Mouse (Mus musculus): ENCODE data around the gene Gm19684. TPM values are rescaled to one million over a fixed set of nuclear protein-coding genes. Genes with fewer than 3 reads are reported as not detected.
"Not testable (repeated sequence)": the region's sequence is repeated elsewhere in the genome, so short reads cannot be mapped to it uniquely, and the experiment has no call there.

Gene Gm19684
- not detected for total RNA-seq (2021)
- long read RNA-seq, result 0 reads

DNA sequence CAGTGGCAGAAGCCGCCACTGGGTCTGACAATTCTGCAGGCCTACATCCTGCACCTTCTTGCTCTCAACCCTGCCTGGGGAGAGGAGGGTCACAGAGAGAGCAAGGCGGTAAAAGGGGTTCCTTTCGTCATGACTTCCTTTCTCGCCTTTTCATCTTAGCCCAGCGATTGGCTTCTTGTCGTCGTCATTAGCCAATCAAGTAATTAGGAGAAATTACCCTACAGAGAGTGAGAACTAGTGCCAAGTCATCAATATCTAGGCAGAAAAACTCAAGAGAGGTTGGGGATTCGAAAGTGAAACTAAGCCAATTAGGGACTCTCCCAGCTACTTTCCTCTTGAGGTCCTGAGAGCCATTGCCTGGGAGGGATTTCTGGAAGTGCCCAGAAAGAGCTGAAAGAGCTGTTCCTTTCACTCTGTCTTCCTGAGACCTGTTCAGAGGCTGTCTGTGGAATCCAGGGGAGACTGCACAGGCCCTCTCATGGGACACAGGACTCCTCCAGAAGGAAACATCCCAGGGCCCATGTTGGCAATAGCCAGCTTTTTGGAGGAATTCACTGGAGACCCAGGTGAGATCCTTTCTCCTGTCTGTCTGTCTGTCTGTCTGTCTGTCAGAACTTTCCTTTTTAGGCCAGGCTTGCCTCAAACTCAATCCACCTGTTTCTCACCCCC lies at the start of gene Gm19684:
Gene Gm19684 (plus strand): TSS at position 327 of the 669 bp plus-strand sequence.
- not testable (repeated sequence) for DNase-seq (ENCODE audit: low spot score in 2 of 2)

GRCm38 (mm10) chr17:36081901-36082300 lies 39.6 kb upstream of the Gm19684 start:
- DNase-seq (ENCODE audit: low spot score in 2 of 2), result not testable (repeated sequence)

DNA sequence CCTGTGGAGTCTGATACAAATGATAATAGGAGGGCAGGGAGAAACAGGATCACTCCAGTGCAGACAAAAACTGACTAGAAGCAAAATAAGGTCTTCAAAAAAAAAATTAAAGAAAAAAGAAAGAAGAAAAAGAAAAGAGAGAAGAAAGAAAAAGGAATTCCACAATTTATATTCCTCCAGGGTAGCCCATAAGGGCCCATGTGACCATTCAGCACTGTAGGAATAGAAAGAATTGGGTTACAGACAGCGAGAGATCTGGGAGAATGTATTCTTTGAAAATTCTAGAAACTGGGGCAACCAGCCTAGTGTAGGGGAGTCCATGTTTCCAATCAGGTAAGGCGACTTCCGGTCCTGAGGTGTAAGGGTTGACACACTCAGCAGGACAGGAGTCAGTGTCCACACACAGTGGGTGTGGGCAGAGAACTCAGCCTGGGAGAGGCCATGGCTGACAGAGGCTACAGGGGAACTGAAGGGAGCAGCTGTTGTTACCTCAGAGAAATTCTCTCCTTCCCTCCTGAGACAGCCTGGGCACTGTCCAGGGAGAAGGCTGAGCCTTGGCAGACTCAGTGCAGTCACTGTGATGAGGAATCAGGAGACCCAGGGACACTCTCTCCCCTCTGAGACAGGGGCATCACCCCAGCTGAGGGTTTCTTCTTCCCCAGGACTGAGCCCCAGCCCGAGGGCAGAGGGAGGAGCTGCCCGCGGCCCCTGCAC lies 38.8 kb upstream of the Gm19684 start:
- DNase-seq (ENCODE audit: low spot score in 2 of 2), result not testable (repeated sequence)

DNA sequence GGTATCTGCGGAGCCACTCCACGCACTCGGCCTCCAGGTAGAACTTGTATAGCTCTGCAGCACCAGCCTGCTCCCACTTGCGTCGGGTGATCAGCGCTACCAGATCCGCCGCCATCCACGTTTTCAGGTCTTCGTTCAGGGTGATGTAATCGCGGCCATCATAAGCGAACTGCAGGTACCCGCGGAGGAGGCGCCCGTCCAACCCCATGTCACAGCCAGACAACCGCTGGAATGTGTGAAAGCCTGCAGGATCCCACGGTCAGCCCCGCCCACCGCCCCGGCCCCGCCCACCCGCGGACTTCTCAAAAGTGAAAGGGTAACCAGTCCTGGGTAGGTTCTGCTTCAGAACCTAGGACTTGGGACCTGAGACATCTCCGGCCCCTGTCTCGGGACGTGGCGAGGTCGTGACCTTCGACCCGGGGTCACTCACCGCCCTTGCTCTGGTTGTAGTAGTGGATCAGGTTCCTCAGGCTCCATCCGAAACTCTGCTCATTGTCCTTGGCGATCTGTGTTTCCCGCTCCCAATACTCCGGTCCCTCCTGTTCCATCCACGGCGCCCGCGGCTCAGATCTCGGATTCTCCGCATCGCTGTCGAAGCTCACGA lies 38.1 kb upstream of the Gm19684 start:
- peak in 1 of 2 experiments; percentile 13 for DNase-seq (ENCODE audit: low spot score in 2 of 2)

GRCm38 (mm10) chr17:36083870-36084451 lies 37.5 kb upstream of the Gm19684 start:
- DNase-seq (ENCODE audit: low spot score in 2 of 2), result peak in 1 of 2 experiments; percentile 27

DNA sequence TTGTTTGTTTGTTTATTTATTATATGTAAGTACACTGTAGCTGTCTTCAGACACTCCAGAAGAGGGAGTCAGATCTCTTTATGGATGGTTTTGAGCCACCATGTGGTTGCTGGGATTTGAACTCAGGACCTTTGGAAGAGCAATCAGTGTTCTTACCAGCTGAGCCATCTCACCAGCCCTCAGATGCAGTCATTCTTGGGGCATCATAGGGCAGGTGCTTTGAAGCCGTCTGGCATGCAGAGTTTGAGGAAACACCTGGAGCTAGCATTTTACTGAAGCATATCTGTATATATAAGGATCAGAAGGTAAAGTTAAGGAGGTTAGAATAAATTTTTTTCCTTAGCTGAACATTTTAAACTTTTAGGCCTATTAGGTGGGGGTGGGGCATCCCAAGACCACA lies 35.5 kb upstream of the Gm19684 start:
- not testable (repeated sequence) for DNase-seq (ENCODE audit: low spot score in 2 of 2)

DNA sequence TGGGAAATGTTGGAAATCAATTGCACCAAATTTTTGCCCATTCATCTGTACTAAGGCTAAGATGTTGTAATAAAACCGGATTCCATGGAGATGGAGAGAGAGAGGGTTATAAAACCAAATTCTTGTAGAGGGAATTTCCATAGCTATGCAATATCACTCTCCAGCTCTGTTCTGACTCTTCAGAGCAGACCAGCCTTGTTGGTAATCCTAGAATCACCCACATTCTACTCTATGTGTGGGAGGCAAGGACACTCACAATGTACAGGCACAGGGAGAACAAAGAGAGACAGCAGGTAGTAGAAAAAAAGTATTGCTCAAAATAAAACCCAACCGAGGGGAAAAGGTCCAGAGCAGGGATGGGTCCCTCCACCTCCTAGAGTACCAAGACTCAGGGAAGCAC lies 29.5 kb upstream of the Gm19684 start:
- not testable (repeated sequence) for DNase-seq (ENCODE audit: low spot score in 2 of 2)

DNA sequence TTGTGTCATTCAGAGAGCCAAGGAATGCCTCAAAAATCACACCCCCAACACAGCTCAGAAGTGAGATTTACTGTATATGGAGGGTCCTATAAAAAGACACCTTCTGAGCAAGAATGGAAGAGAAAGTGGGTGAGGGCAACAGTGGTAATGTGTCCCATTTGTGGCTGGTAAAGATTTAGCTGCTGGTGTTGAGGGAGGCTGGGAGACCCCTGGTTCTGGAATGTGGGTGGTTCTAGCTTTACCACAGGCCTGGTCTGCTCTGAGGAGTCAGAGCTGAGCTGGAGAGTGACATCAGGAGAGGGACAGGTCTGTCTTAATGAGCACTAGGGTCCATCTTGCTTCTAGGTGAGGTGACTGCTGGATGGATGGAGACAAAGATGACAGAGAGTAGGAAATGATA lies 29.0 kb upstream of the Gm19684 start:
- DNase-seq (ENCODE audit: low spot score in 2 of 2), result not testable (repeated sequence)

GRCm38 (mm10) chr17:36093936-36094335 lies 27.5 kb upstream of the Gm19684 start:
- DNase-seq (ENCODE audit: low spot score in 2 of 2), result no peak

DNA sequence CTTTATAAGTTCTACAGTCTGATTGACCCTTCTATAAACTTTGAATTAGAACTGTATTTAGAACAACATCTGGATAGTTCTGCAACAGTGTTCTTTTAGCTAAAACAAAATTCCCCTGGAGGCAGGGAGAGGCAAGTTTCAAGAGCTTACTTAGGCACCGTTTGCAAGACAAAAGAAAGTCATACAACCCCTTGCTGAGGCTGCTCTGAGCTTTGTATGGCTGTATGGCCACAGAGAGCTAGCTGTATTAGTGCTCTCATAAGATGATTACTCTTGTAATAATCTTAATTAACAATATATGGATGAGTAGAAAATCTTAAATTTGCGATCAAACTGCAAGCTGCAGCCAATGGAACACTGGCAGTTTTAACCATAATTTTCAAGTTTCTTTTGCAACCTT lies 21.9 kb upstream of the Gm19684 start:
- DNase-seq (ENCODE audit: low spot score in 2 of 2), result not testable (repeated sequence)

DNA sequence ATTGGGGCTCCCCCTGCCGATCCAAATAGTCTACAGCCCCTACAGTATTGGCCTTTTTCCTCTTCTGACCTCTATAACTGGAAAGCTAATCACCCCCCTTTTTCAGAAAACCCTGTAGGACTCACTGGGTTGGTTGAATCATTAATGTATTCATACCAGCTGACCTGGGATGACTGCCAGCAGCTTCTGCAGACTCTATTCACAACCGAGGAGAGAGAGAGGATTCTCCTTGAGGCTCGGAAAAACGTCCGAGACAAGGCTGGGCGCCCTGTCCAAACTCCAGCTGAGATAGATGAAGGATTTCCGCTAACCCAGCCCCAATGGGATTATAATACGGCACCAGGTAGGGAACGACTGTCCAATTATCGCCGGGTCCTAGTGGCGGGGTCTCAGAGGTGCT lies 19.4 kb upstream of the Gm19684 start:
- not testable (repeated sequence) for DNase-seq (ENCODE audit: low spot score in 2 of 2)

GRCm38 (mm10) chr17:36110129-36110528 lies 11.3 kb upstream of the Gm19684 start:
- not testable (repeated sequence) for DNase-seq (ENCODE audit: low spot score in 2 of 2)

DNA sequence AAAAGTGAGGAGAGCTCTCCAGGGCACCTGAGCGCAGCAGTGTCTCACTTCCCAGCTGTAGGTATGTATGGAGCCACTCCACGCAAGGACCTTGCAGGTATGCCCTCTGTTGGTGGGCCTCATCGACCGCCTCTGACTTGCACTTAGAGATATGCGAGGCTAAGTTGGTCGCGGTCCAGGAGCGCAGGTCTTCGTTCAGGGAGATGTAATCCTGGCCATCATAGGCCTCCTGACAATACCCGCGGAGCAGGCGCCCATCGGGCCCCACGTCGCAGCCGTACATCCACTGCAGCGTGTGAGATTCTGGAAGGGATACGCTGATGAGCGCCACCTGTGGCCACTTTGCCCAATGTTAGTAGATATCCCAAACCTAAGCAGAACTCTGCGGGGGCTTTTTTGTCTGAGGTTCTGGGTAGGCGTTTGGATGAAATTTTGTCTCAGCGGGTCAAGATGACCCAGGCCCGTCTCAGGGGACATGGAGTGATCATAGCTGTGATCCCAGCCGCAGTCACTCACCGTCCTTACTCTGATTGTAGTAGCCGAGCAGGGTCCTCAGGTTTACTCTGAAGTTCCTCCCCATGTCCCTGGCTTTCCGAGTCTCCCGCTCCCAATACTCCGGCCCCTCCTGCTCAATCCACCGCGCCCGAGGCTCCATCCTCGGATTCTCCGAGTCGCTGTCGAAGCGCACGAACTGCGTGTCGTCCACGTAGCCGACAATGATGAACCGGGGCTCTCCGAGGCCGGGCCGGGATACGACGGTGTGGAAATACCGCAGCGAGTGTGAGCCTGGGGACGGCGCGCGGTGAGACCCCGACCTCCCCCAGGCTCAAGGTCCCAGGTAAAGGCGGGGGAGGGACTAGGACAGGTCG lies 10.6 kb upstream of the Gm19684 start:
- DNase-seq (ENCODE audit: low spot score in 2 of 2), result peak; percentile 17 to 22

- not testable (repeated sequence) for DNase-seq (ENCODE audit: low spot score in 2 of 2)
Measured at GRCm38 (mm10) chr17:36111510-36111868, 10.0 kb upstream of the Gm19684 start.

DNA sequence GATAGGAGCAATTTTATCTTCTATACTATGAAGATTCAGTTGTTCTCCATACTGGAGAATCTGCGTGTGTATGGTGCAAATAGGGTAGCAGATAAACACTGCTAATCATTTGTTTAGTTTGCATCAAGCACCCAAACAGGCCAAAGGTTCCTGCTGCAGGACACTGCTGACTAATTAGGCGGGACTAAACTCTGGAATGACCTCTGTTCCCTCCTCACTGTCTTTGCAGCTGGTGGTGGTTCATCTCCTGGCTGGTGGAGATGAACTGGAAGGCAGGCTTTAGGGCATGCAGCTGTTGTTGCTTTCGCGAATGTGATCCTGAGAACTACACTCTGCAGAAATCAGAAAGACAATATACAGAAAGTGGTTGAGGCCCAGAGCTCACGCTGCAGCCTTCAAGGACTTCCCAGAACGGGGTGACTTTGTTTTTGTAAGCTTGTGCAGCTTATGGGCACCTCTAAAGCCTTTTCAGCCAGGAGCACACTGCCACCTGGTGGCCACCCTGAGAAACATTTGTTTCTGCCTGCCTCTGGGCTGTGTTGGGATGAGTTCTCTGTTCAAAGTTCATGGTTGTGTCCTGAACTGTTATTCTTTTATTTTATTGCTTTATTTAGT lies 7.4 kb upstream of the Gm19684 start:
- DNase-seq (ENCODE audit: low spot score in 2 of 2), result peak; percentile 25 to 40

- DNase-seq (ENCODE audit: low spot score in 2 of 2), result not testable (repeated sequence)
Measured at GRCm38 (mm10) chr17:36116545-36116944, 4.9 kb upstream of the Gm19684 start.

DNA sequence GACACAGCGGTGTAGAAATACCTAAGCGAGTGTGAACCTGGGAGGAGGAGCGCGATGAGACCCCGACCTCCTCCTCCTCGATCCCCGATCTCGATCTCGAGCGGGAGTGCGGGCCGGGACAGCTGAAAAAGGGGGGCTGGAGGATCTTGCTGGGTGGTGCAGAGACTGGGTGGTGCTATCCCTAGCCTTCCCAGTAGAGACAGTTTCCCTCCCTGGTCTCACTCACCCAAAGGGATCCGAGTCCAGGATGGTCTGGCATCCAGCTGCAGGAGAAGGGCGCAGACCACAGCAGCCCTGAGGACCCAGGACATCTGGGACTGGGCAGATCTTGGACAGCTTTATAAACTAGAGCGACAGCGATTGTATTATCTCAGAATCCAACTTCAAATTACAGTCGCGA lies 639 bp upstream of the Gm19684 start:
- not testable (repeated sequence) for DNase-seq (ENCODE audit: low spot score in 2 of 2)

GRCm38 (mm10) chr17:36124111-36124510 lies 2.6 kb downstream of the Gm19684 start:
- not testable (repeated sequence) for DNase-seq (ENCODE audit: low spot score in 2 of 2)

DNA sequence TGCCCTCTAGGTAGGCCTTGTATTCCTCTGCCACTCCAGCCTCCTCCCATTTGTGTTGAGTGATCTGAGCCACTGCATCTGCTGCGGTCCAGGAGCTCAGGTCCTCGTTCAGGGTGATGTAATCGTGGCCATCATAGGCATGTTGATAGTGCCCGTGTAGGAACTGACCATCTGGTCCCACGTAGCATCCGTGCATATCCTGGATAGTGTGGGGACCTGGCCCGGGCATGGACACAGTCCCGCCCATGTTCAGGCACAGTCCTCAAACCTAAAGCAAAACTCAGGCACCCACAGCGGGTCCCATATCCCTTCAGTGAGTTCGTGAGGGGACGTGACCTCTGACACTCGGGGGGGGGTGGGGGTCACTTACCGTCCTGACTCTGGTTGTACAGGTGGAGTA lies 7.0 kb downstream of the Gm19684 start:
- not testable (repeated sequence) for DNase-seq (ENCODE audit: low spot score in 2 of 2)

Data from layer of hippocampus, postnatal 10 days (tissue).